8 mouse cellular contexts compared by ENCODE assay signal in the genomic region with DNA sequence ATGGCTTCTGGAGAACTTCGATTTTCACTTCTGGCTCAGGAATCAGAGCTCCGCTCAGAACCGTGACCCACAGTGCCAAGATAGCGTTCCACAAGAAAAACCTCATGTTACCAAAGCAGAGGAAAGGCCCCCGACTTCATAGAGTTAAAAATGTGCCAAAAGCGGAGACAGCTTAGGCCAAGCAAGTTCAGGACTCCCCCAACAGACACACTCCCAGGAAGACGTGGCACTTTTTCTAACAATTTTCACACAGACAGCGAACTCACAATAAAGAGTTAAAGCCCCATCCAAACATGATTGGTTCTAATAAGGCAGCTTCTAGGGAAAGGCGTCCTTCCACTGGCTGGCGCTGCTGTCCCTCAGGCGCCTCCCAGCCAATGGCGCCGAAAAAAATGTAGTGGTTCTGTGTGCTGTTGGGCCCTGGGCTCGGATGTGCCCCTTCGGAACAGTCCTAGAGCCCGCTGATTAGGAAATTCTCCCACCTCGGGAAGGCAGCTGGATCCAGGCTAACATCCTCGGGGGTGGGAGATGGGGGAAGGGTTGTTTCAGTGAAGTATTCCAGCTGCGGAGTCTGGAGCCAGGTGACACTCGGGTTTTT. TPM values are rescaled to one million over a fixed set of nuclear protein-coding genes. Genes with fewer than 3 reads are reported as not detected.
DNase-seq lines count a peak whose midpoint lies in the region; ATAC-seq and TF ChIP-seq lines count a peak whose summit lies in the region.

No protein-coding gene starts in this region.

- 0% methylated on average over 20 of the region's 20 CpGs for WGBS in forebrain, embryonic 16.5 days
- WGBS in neural tube, embryonic 14.5 days, result under 1% methylated on average over 20 of the region's 20 CpGs

- H3K4me3 ChIP-seq in MEL (ENCODE audit: control insufficient read depth in 1 of 2, insufficient read depth in 1 of 2, low read depth in 2 of 2, low read length in 2 of 2), result peak overlapping the region; percentile 74 to 87
- H3K4me3 ChIP-seq in forebrain, embryonic 16.5 days (replicated peaks; ENCODE audit: low read length), result peak overlapping the region; percentile 63
- peak overlapping the region; percentile 52 for H3K4me3 ChIP-seq in neural tube, embryonic 14.5 days (ENCODE audit: low read depth, low read length)
- H3K4me3 ChIP-seq in testis, adult 2 months (ENCODE audit: control insufficient read depth, low read depth, low read length), result peak overlapping the region; percentile 83

- peak overlapping the region; percentile 66 for H3K4me2 ChIP-seq in forebrain, embryonic 16.5 days (ENCODE audit: low read length)
- H3K4me2 ChIP-seq in neural tube, embryonic 14.5 days (ENCODE audit: low read depth, low read length), result peak overlapping the region; percentile 78

- ATAC-seq in forebrain, embryonic 16.5 days, result peak; percentile 94
- peak; percentile 91 for ATAC-seq in neural tube, embryonic 14.5 days (ENCODE audit: low read depth)

- H3K4me1 ChIP-seq in MEL (ENCODE audit: control insufficient read depth in 1 of 2, insufficient read depth in 2 of 2, low read length in 2 of 2), result peaks cover 0 to 8% of the 10 kb centered on the region in 2 experiments; a peak in 2 of 4 replicates
- peaks cover 29% of the 10 kb centered on the region for H3K4me1 ChIP-seq in forebrain, embryonic 16.5 days (replicated peaks; ENCODE audit: control insufficient read depth, insufficient read depth, low read length)
- H3K4me1 ChIP-seq in neural tube, embryonic 14.5 days (ENCODE audit: control insufficient read depth, insufficient read depth, low read length), result peaks cover 17% of the 10 kb centered on the region
- peaks cover 12% of the 10 kb centered on the region for H3K4me1 ChIP-seq in testis, adult 2 months (ENCODE audit: control insufficient read depth, insufficient read depth, low read length)

- H3K9me3 ChIP-seq in MEL (replicated peaks; ENCODE audit: insufficient read depth, low read length), result no peaks in the 10 kb centered on the region
- H3K9me3 ChIP-seq in forebrain, embryonic 16.5 days (ENCODE audit: control insufficient read depth, low read length), result no peaks in the 10 kb centered on the region
- no peaks in the 10 kb centered on the region for H3K9me3 ChIP-seq in neural tube, embryonic 14.5 days (ENCODE audit: control insufficient read depth, low read length)

- TF ChIP-seq EP300 in MEL (IDR thresholded peaks at IDR 0.05; ENCODE audit: low read depth in 1 of 2, low read length in 2 of 2), result no peak

- intact Hi-C loops in heart, postnatal 25 days (cut with DNase I), result loop anchor here (10.0 kb wide), 1 partner anchor 382 kb away; the partner anchor contains the start of gene Nod1

- H3K27ac ChIP-seq in MEL (ENCODE audit: control insufficient read depth, low read depth, low read length), result peak overlapping the region; percentile 10
- H3K27ac ChIP-seq in forebrain, embryonic 16.5 days (ENCODE audit: low read length), result 0 out of 2 replicates have a peak overlapping the region, but pooled peaks have one; percentile 5
- H3K27ac ChIP-seq in neural tube, embryonic 14.5 days (ENCODE audit: low read depth, low read length), result peak overlapping the region; percentile 73
- H3K27ac ChIP-seq in testis, adult 2 months (ENCODE audit: control insufficient read depth, insufficient read depth, low read depth, low read length), result peak overlapping the region; percentile 84

- no peak for TF ChIP-seq RAD21 in MEL (IDR thresholded peaks at IDR 0.05; ENCODE audit: low read depth, low read length)

- TF ChIP-seq POLR2A in MEL (IDR thresholded peaks at IDR 0.05; ENCODE audit: control insufficient read depth in 1 of 2, insufficient read depth in 1 of 2, low read depth in 1 of 2, low read length in 2 of 2, poor library complexity in 1 of 2), result peak in 1 of 2 experiments; percentile 24; a peak in 1 of 4 replicates
- no peak for TF ChIP-seq POLR2A in testis, adult 2 months (IDR thresholded peaks at IDR 0.05; ENCODE audit: control insufficient read depth, low read depth, low read length)

- peak; percentile 94 for DNase-seq in MEL (ENCODE audit: low read depth, low spot score)
- peak; percentile 94 to 97 for DNase-seq in cerebellum, adult 18-20 months
- peak; percentile 92 for DNase-seq in heart, postnatal 25 days (ENCODE audit: low spot score)
- peak; percentile 91 to 98 for DNase-seq in layer of hippocampus, adult 18-20 months (ENCODE audit: low spot score in 2 of 2)
- DNase-seq in lung, adult 18-20 months, result peak; percentile 96

- H3K27me3 ChIP-seq in MEL (ENCODE audit: control insufficient read depth in 1 of 2, insufficient read depth in 2 of 2, low read length in 2 of 2), result no peaks in the 10 kb centered on the region
- no peaks in the 10 kb centered on the region for H3K27me3 ChIP-seq in forebrain, embryonic 16.5 days (replicated peaks; ENCODE audit: control insufficient read depth, insufficient read depth, low read length)
- H3K27me3 ChIP-seq in neural tube, embryonic 14.5 days (ENCODE audit: control insufficient read depth, insufficient read depth, low read length), result peaks cover 2% of the 10 kb centered on the region; the same call in 1 of the 2 replicates
- no peaks in the 10 kb centered on the region for H3K27me3 ChIP-seq in testis, adult 2 months (ENCODE audit: control insufficient read depth, insufficient read depth, low read length)

- peaks cover 0 to 6% of the 10 kb centered on the region in 2 experiments; a peak in 2 of 4 replicates for H3K36me3 ChIP-seq in MEL (ENCODE audit: control insufficient read depth in 1 of 2, insufficient read depth in 2 of 2, low read length in 2 of 2)
- H3K36me3 ChIP-seq in forebrain, embryonic 16.5 days (ENCODE audit: control insufficient read depth, insufficient read depth), result no peaks in the 10 kb centered on the region
- H3K36me3 ChIP-seq in neural tube, embryonic 14.5 days (ENCODE audit: control insufficient read depth, insufficient read depth, low read length), result no peaks in the 10 kb centered on the region
- no peaks in the 10 kb centered on the region for H3K36me3 ChIP-seq in testis, adult 2 months (ENCODE audit: control insufficient read depth, insufficient read depth, low read length)

- H3K79me2 ChIP-seq in MEL (ENCODE audit: control insufficient read depth, insufficient read depth, low read length, poor library complexity), result peaks cover 6% of the 10 kb centered on the region; the same call in 1 of the 2 replicates

- no peak for TF ChIP-seq CTCF in MEL (IDR thresholded peaks at IDR 0.05 in 2 of 3, conservative IDR thresholded peaks at IDR 0.05 in 1 of 3; ENCODE audit: control insufficient read depth in 1 of 3, insufficient read depth in 1 of 3, low read depth in 2 of 3, low read length in 3 of 3, poor library complexity in 1 of 3, severe bottlenecking in 1 of 3)
- no peak for TF ChIP-seq CTCF in testis, adult 2 months (IDR thresholded peaks at IDR 0.05; ENCODE audit: control insufficient read depth, insufficient read depth, insufficient replicate concordance, low read depth, low read length)

- H3K9ac ChIP-seq in MEL (ENCODE audit: control insufficient read depth, low read depth, low read length, poor library complexity, severe bottlenecking), result peak overlapping the region; percentile 70
- H3K9ac ChIP-seq in forebrain, embryonic 16.5 days (replicated peaks; ENCODE audit: low read depth, low read length), result peak overlapping the region; percentile 63
- H3K9ac ChIP-seq in neural tube, embryonic 14.5 days (replicated peaks; ENCODE audit: low read depth, low read length), result peak overlapping the region; percentile 61

TF ChIP-seq in MEL, 35 proteins besides CTCF, POLR2A, EP300 and RAD21 (continues in another document):
- peak; percentile 33; the same call in 1 of the 2 replicates for TF ChIP-seq MXI1 (IDR thresholded peaks at IDR 0.05; ENCODE audit: low read depth, low read length)
- TF ChIP-seq ELF1 (IDR thresholded peaks at IDR 0.05; ENCODE audit: low read depth, low read length), result no peak
- no peak; the same call in 1 of the 2 replicates for TF ChIP-seq SIN3A (IDR thresholded peaks at IDR 0.05; ENCODE audit: low read length)
- no peak for TF ChIP-seq POLR2AphosphoS5 (IDR thresholded peaks at IDR 0.05; ENCODE audit: borderline replicate concordance, low read depth, low read length)
- TF ChIP-seq USF1 (IDR thresholded peaks at IDR 0.05; ENCODE audit: low read depth, low read length), result no peak
- TF ChIP-seq JUND (IDR thresholded peaks at IDR 0.05; ENCODE audit: low read depth, low read length), result no peak
- TF ChIP-seq NRF1 (IDR thresholded peaks at IDR 0.05; ENCODE audit: insufficient read depth, low read depth, low read length, poor library complexity, severe bottlenecking), result 0 out of 2 replicates have a peak, but pooled peaks have one; percentile 2
- no peak for TF ChIP-seq UBTF (IDR thresholded peaks at IDR 0.05; ENCODE audit: borderline replicate concordance, insufficient read depth, low read depth, low read length)

RNA-seq across cellular contexts. Expression of gene Plekha8, which starts 1.9 kb away (rescaled TPM):
- 16.6 and 16.8 TPM in 2 replicates for total RNA-seq in MEL (2012; rRNA removed)
- polyA plus RNA-seq in MEL (2012; ENCODE audit: insufficient read depth in 1 of 2, insufficient read length in 2 of 2, low read depth in 1 of 2, low replicate concordance in 2 of 2, missing spikeins in 1 of 2), result 10 to 100 TPM in 1 of 2 experiments, not detected in 1; 11.6 TPM
- 10.5 and 10.7 TPM in 2 replicates for polyA plus RNA-seq in forebrain, embryonic 16.5 days (2015; fragmentation: Nextera tagmentation; extraction: Ambion mirVana)
- 10 to 100 TPM; 10.6 TPM for total RNA-seq in heart, postnatal 25 days (2021)
- total RNA-seq in layer of hippocampus, adult 18-20 months (2021), result 10 to 100 TPM; 12.3 to 13.7 TPM
- 12.2 and 13.3 TPM in 2 replicates for polyA plus RNA-seq in neural tube, embryonic 14.5 days (2014; fragmentation: Nextera tagmentation; extraction: Ambion mirVana)
- polyA plus RNA-seq in testis, adult 2 months (2012; rRNA removed), result 14.3 and 14.4 TPM in 2 replicates

RNA-seq across cellular contexts. Expression of gene Fkbp14, which starts 4.1 kb away (rescaled TPM):
- total RNA-seq in MEL (2012; rRNA removed), result 0.65 and 1.5 TPM in 2 replicates
- polyA plus RNA-seq in MEL (2012; ENCODE audit: insufficient read depth in 1 of 2, insufficient read length in 2 of 2, low read depth in 1 of 2, low replicate concordance in 2 of 2, missing spikeins in 1 of 2), result 1 to 10 TPM in 1 of 2 experiments, not detected in 1; 1.8 TPM
- polyA plus RNA-seq in forebrain, embryonic 16.5 days (2015; fragmentation: Nextera tagmentation; extraction: Ambion mirVana), result 6.8 and 9.0 TPM in 2 replicates
- total RNA-seq in heart, postnatal 25 days (2021), result 10 to 100 TPM in 1 of 2 experiments, 1 to 10 TPM in 1; 8.2 to 10.4 TPM
- total RNA-seq in layer of hippocampus, adult 18-20 months (2021), result 10 to 100 TPM; 13.9 to 14.2 TPM
- polyA plus RNA-seq in neural tube, embryonic 14.5 days (2014; fragmentation: Nextera tagmentation; extraction: Ambion mirVana), result 9.1 and 14.6 TPM in 2 replicates
- polyA plus RNA-seq in testis, adult 2 months (2012; rRNA removed), result 6.8 and 10.6 TPM in 2 replicates

RNA-seq across cellular contexts. Expression of gene Scrn1, which starts 26.7 kb away (rescaled TPM):
- total RNA-seq in MEL (2012; rRNA removed), result not detected in 2 replicates
- not detected for polyA plus RNA-seq in MEL (2012; ENCODE audit: insufficient read depth in 1 of 2, insufficient read length in 2 of 2, low read depth in 1 of 2, low replicate concordance in 2 of 2, missing spikeins in 1 of 2)
- 148 and 168 TPM in 2 replicates for polyA plus RNA-seq in forebrain, embryonic 16.5 days (2015; fragmentation: Nextera tagmentation; extraction: Ambion mirVana)
- 10 to 100 TPM in 1 of 2 experiments, 1 to 10 TPM in 1; 9.2 to 12.0 TPM for total RNA-seq in heart, postnatal 25 days (2021)
- 10 to 100 TPM; 98.5 to 99.8 TPM for total RNA-seq in layer of hippocampus, adult 18-20 months (2021)
- 109 and 110 TPM in 2 replicates for polyA plus RNA-seq in neural tube, embryonic 14.5 days (2014; fragmentation: Nextera tagmentation; extraction: Ambion mirVana)
- polyA plus RNA-seq in testis, adult 2 months (2012; rRNA removed), result 5.5 and 7.4 TPM in 2 replicates

Comparison
In these comparisons a context has a peak if more than half of its experiments do, and no peak if none do; other contexts are left out.
1. Peak in every context shown above with its lines: DNase-seq, ATAC-seq, H3K4me3 ChIP-seq and H3K27ac ChIP-seq.
2. H3K27ac ChIP-seq: peak in every context shown above with its lines; median percentile 84 in testis, adult 2 months; 73 in neural tube, embryonic 14.5 days; 10 in MEL; 5 in forebrain, embryonic 16.5 days.
3. RNA of gene Scrn1, which starts 26.7 kb away (polyA plus RNA-seq): 148 to 168 TPM in forebrain, embryonic 16.5 days and 109 to 110 TPM in neural tube, embryonic 14.5 days; 5.5 to 7.4 TPM in testis, adult 2 months and not detected in MEL; every median in the first group is over 10 times any median in the second.